Mouse (Mus musculus) heart, embryonic 16.5 days (tissue): ENCODE data around the gene Wasf2. TPM values are rescaled to one million over a fixed set of nuclear protein-coding genes. Genes with fewer than 3 reads are reported as not detected.
A peak's percentile ranks its signal among the peaks of the same experiment; 100 is the strongest.

Source experiments
- ATAC-seq: fragments of 200-750 bp; cut with Nextera tagmentation; replicated peaks from 2 replicates; pipeline ENCODE4 v1.8.0; 2017; ENCODE audit warnings: moderate number of reproducible peaks; ENCODE audit not compliant: insufficient read depth, low FRiP score; ENCODE audit errors: extremely low read depth
- H3K27ac ChIP-seq: fragments of 300-500 bp; sonication (generic); 2 replicates; pipeline ENCODE4 v1.5.1; 2014; ENCODE audit warnings: mild to moderate bottlenecking, low read length, control low read depth, moderate library complexity
- H3K27me3 ChIP-seq: fragments of 300-500 bp; sonication (generic); 2 replicates; pipeline ENCODE4 v1.6.1; 2014; ENCODE audit warnings: low read length, mixed read lengths; ENCODE audit not compliant: control insufficient read depth, insufficient read depth
- H3K36me3 ChIP-seq: fragments of 300-500 bp; sonication (generic); 2 replicates; pipeline ENCODE4 v1.6.1; 2014; ENCODE audit not compliant: control insufficient read depth, insufficient read depth
- H3K4me1 ChIP-seq: fragments of 300-500 bp; sonication (generic); 2 replicates; pipeline ENCODE4 v1.6.1; 2014; ENCODE audit warnings: low read length, mixed read lengths; ENCODE audit not compliant: control insufficient read depth, insufficient read depth
- H3K4me2 ChIP-seq: fragments of 300-500 bp; sonication (generic); 2 replicates; pipeline ENCODE4 v1.6.1; 2014; ENCODE audit warnings: low read depth, mild to moderate bottlenecking, control low read depth, low read length
- H3K4me3 ChIP-seq: fragments of 300-500 bp; sonication (generic); 2 replicates; pipeline ENCODE4 v1.5.1; 2014; ENCODE audit warnings: mild to moderate bottlenecking, control low read depth, low read length
- H3K9ac ChIP-seq: fragments of 300-500 bp; sonication (generic); 2 replicates; pipeline ENCODE4 v1.6.1; 2014; ENCODE audit warnings: low read length, control low read depth
- H3K9me3 ChIP-seq: fragments of 300-500 bp; sonication (generic); replicated peaks from 2 replicates; pipeline ENCODE4 v1.6.1; 2016; ENCODE audit warnings: low read length; ENCODE audit not compliant: control insufficient read depth
- WGBS: fragments of 180-500 bp; shearing (Covaris S2); extraction: QIAGEN DNeasy Blood & Tissue Kit; methylation state at CpG from one replicate; pipeline ENCODE4 v1.1.7; 2014; 5-methylcytosine and 5-hydroxymethylcytosine counted together
- polyA plus RNA-seq: library from polyadenylated mRNA; unstranded; fragments of >200 nt; fragmentation: Nextera tagmentation; extraction: Ambion mirVana; gene quantifications from 2 replicates; pipeline ENCODE4 v1.2.1, GENCODE M21; 2015

Gene Wasf2
- polyA plus RNA-seq, 1 experiment from 2014 or later: 45.0 TPM

GRCm38 (mm10) chr4:133129391-133129790 is 914 bp upstream of the Wasf2 start:
- peak overlapping the region; percentile 91 for H3K4me3 ChIP-seq
- H3K9ac ChIP-seq: peak overlapping the region; percentile 74
- H3K4me1 ChIP-seq: peaks cover 17% of the 10 kb centered on the region
- H3K4me2 ChIP-seq: peak overlapping the region; percentile 73
- ATAC-seq: no peak
- 0 out of 2 replicates have a peak, but pooled peaks cover 3% of the 10 kb centered on the region for H3K9me3 ChIP-seq
- WGBS: 56% methylated on average over 11 of the region's 11 CpGs
- no peaks in the 10 kb centered on the region for H3K27me3 ChIP-seq
- H3K36me3 ChIP-seq: 0 out of 2 replicates have a peak, but pooled peaks cover 2% of the 10 kb centered on the region
- H3K27ac ChIP-seq: peak overlapping the region; percentile 82

DNA sequence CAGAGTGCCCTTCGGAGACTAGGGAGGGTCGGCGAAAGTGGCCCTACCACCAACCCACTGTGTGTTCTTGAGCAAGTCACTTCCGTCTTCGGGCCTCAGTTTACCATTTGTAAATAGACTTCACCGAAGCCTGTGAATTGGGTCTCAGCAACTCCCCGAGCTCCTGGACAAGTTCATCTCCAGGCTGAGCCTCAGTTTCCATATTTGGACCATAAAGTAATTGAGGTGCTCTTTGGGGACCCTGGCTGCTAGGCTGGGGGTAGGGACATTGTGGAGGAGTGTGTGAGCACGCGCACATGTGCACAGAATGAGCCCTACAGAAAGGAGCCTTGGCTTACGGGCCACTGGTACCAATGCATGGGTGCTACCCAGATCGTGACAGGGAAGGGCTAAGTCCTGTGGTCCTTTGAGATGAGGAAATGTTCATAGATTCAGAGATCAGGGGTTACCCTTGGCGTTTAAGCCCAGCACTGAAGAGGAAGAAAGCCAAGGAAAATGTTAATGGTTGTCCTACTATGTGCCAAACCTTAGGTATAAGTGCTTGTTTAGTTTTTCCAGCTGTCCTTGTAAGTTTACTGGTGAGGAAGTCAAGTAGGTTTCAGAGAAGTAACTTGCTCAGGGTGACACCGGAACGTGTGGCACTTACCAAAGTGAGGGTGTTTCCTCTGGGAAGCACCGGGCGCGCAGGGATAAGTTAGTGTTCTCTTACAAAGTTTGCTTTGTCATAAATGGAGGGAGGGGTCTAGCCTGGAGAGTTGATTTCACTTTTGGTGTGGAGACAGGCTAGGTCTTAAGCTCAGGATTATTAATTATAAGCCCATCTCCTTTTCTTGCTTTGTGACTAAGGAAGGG is 811 bp downstream of the Wasf2 start:
- peak; percentile 37; the same call in 1 of the 2 replicates for ATAC-seq
- no peaks in the 10 kb centered on the region for H3K27me3 ChIP-seq
- peak overlapping the region; percentile 92 for H3K27ac ChIP-seq
- H3K9me3 ChIP-seq: 0 out of 2 replicates have a peak, but pooled peaks cover 2% of the 10 kb centered on the region
- peak overlapping the region; percentile 91 for H3K4me3 ChIP-seq
- H3K9ac ChIP-seq: peak overlapping the region; percentile 96
- 0 out of 2 replicates have a peak, but pooled peaks cover 2% of the 10 kb centered on the region for H3K36me3 ChIP-seq
- under 1% methylated on average over 17 of the region's 17 CpGs for WGBS
- H3K4me2 ChIP-seq: peak overlapping the region; percentile 83
- H3K4me1 ChIP-seq: peaks cover 17% of the 10 kb centered on the region

DNA sequence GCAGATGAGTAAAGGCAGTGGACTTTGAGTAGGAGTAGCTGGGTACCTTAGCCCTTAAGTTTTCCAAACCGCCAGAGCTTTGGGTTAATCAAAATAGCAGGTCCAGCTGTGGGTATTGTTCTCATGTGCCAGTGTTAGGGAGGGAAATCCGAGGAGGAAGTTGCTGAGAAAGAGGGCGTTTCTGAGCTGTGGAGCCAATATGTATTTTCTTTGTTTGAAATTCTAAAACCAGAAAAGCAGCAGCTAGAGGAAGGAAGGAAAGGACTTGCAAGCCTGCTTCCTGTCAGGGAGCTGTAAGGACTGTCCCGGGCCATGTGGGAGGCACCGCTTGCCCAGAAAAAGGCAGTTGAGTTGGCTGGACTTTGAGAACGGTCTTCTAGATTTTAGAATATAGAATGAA is 1.7 kb downstream of the Wasf2 start:
- Histone ChIP-seq H3K9me3 (0 out of 2 replicates have a peak, but pooled peaks cover 2% of the 10 kb centered on the region), H3K4me2 (peak overlapping the region; percentile 83), H3K4me1 (peaks cover 19% of the 10 kb centered on the region), H3K36me3 (0 out of 2 replicates have a peak, but pooled peaks cover 2% of the 10 kb centered on the region), H3K4me3 (peak overlapping the region; percentile 91), H3K9ac (peak overlapping the region; percentile 96), H3K27me3 (no peaks in the 10 kb centered on the region), H3K27ac (peak overlapping the region; percentile 92)
- 12% methylated on average over 6 of the region's 6 CpGs for WGBS
- no peak for ATAC-seq

DNA sequence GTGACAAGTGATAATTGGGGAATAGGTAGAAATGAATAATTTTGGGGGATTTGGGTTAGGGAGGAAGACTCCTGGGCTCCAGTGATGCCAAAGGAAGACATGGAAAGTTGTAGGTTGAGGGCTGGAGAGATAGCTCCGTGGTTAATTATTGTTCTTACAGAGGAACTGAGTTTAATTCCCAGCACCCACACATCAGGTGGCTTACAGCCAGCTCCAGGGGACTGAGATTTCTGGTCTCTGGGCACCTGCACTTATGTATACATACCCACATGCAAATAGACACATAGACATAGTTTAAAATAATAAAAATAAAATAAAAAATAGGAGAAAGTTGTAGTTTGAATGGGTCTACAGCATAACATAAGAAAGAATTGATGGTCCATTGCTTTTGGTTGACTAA is 6.6 kb downstream of the Wasf2 start:
- H3K27ac ChIP-seq: no peak overlapping the region
- H3K9ac ChIP-seq: no peak overlapping the region
- no peak for ATAC-seq
- H3K4me3 ChIP-seq: no peak overlapping the region
- H3K4me1 ChIP-seq: peaks cover 11% of the 10 kb centered on the region
- peaks cover 2% of the 10 kb centered on the region; the same call in 1 of the 2 replicates for H3K9me3 ChIP-seq
- no peaks in the 10 kb centered on the region for H3K27me3 ChIP-seq
- H3K36me3 ChIP-seq: peaks cover 8% of the 10 kb centered on the region
- 61% methylated on average over 1 of the region's 1 CpGs for WGBS
- no peak overlapping the region for H3K4me2 ChIP-seq

DNA sequence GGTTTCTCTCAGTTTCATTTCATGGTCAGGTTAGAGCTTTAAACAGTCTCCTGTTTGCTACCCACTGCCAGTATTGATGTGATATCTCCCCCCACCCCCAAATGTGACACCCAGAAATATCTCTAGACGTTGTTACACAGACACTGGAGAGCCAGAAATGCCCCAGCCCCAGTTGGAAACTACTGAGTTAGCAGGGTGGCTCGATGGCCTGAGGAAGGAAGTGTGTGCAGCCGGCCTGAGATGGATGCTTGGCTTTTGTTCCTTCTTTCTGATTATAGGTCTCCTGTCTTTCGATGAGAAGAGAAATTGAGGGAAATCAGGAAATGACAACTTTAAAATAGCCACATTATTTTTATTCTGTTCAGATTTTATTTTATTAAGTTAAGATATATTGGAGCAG is 8.7 kb downstream of the Wasf2 start:
- peaks cover 8% of the 10 kb centered on the region for H3K36me3 ChIP-seq
- no peak overlapping the region for H3K27ac ChIP-seq
- no peak overlapping the region for H3K4me3 ChIP-seq
- H3K4me2 ChIP-seq: no peak overlapping the region
- H3K4me1 ChIP-seq: peaks cover 12% of the 10 kb centered on the region
- ATAC-seq: no peak
- WGBS: 47% methylated on average over 4 of the region's 4 CpGs
- no peak overlapping the region for H3K9ac ChIP-seq
- H3K27me3 ChIP-seq: no peaks in the 10 kb centered on the region
- peaks cover 1% of the 10 kb centered on the region; the same call in 1 of the 2 replicates for H3K9me3 ChIP-seq

DNA sequence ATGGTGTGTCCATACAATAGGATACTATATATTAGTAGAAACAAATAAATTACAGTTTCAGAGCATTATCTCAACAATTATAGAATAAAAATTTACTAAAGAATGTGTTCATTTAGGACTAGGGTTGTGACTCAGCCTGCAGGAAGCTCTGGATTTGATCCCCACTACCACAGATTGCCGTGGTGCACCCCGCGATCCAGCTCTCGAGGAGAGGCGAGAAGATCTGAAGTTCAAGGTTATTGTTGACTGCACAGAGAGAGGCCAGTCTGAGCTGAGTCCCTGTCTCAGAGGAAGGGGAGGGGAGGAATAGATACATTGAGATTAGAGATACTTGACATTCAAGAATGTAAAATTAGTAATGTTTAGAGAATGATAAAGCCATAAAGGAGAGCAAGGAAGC is 24.7 kb downstream of the Wasf2 start:
- no peaks in the 10 kb centered on the region for H3K9me3 ChIP-seq
- no peak overlapping the region for H3K9ac ChIP-seq
- WGBS: 72% methylated on average over 5 of the region's 5 CpGs
- peak overlapping the region; percentile 42; the same call in 1 of the 2 replicates for H3K27ac ChIP-seq
- no peak for ATAC-seq
- peaks cover 39% of the 10 kb centered on the region for H3K4me1 ChIP-seq
- no peak overlapping the region for H3K4me3 ChIP-seq
- H3K36me3 ChIP-seq: no peaks in the 10 kb centered on the region
- H3K27me3 ChIP-seq: no peaks in the 10 kb centered on the region
- H3K4me2 ChIP-seq: no peak overlapping the region

DNA sequence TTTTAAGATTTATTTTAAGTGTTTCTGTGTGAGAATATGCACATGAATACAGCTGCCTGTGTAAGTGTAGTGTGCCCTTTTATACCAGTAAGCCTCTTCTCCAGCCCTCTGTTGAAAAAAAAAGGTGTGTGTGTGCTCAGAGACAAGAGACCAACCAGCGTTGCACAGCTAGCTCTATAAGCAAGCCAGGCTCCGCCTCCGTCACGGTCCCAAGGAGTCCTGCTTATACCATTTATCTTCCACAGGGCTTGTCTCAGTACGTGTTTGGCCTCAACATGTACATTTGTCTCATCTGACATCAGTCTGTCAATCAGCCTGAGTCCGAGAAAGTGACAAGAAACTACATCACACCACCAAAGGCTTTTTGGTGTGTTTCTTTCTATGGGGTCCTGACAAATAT is 25.4 kb downstream of the Wasf2 start:
- H3K9me3 ChIP-seq: no peaks in the 10 kb centered on the region
- H3K4me3 ChIP-seq: no peak overlapping the region
- no peak overlapping the region for H3K27ac ChIP-seq
- H3K36me3 ChIP-seq: no peaks in the 10 kb centered on the region
- no peak for ATAC-seq
- H3K4me1 ChIP-seq: peaks cover 39% of the 10 kb centered on the region
- no peak overlapping the region for H3K9ac ChIP-seq
- no peak overlapping the region for H3K4me2 ChIP-seq
- 78% methylated on average over 6 of the region's 6 CpGs for WGBS
- no peaks in the 10 kb centered on the region for H3K27me3 ChIP-seq

DNA sequence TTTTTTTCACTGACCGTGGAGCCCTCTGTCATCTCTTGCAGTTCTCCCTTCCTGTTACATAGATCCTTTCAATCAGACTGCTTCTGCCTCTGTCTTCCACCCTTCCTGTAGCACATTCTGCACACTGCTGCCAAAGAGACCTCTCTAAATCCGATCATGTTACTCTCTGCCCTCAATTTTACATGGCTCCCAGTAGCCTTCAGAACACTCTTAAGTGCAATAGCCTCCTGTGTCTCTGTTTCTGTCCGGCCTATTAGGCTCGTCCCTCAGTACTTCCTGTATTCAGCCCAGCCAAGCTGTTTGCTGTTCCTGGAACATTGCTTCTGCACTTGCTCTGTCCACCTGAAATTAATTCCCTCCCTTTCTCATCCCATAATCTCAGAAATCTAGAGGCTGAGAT is 26.1 kb downstream of the Wasf2 start:
- Histone ChIP-seq H3K4me2 (no peak overlapping the region), H3K9ac (no peak overlapping the region), H3K9me3 (no peaks in the 10 kb centered on the region), H3K27ac (peak overlapping the region; percentile 34; the same call in 1 of the 2 replicates), H3K27me3 (no peaks in the 10 kb centered on the region), H3K4me3 (no peak overlapping the region), H3K36me3 (no peaks in the 10 kb centered on the region), H3K4me1 (peaks cover 39% of the 10 kb centered on the region)
- 54% methylated on average over 4 of the region's 4 CpGs for WGBS
- ATAC-seq: no peak

GRCm38 (mm10) chr4:133156831-133157230 is 26.5 kb downstream of the Wasf2 start:
- Histone ChIP-seq H3K4me3 (no peak overlapping the region), H3K9ac (no peak overlapping the region), H3K9me3 (no peaks in the 10 kb centered on the region), H3K4me2 (no peak overlapping the region), H3K4me1 (peaks cover 39% of the 10 kb centered on the region), H3K27ac (peak overlapping the region; percentile 34; the same call in 1 of the 2 replicates), H3K36me3 (no peaks in the 10 kb centered on the region), H3K27me3 (no peaks in the 10 kb centered on the region)
- 71% methylated on average over 10 of the region's 10 CpGs for WGBS
- no peak for ATAC-seq
